Mouse (Mus musculus) kidney, adult 9 months (tissue): Measurements from ENCODE around the gene Tmem59.

ENCODE experiments used
- DNase-seq: peaks from one replicate; pipeline ENCODE4 v3.0.0; 2022

Tmem59 gene

DNA sequence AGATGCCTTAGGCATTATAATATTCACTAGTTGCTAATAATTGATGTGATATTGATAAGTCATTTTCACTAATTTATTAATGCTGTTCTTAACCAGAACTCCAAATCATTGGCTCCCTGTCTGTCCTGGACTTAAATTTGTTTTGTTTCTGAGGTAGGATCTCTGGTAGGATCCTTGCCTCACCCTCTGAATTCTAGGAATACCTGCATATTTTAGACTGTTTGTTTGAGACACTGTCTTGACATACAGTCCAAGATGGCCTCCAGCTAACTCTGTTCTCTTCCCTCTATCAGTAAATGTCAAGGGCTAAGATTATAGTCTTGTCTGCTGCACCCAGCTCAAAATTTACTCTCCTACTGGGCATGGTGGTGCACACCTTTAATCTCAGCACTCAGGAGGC, 2.5 kb downstream of the Tmem59 start:
- no peak for DNase-seq

GRCm38 (mm10) chr4:107181866-107182265, 3.7 kb downstream of the Tmem59 start:
- DNase-seq, result no peak

GRCm38 (mm10) chr4:107182796-107183195, 4.6 kb downstream of the Tmem59 start:
- DNase-seq, result no peak

- no peak for DNase-seq
Observed at GRCm38 (mm10) chr4:107183203-107183602, 5.0 kb downstream of the Tmem59 start.

DNA sequence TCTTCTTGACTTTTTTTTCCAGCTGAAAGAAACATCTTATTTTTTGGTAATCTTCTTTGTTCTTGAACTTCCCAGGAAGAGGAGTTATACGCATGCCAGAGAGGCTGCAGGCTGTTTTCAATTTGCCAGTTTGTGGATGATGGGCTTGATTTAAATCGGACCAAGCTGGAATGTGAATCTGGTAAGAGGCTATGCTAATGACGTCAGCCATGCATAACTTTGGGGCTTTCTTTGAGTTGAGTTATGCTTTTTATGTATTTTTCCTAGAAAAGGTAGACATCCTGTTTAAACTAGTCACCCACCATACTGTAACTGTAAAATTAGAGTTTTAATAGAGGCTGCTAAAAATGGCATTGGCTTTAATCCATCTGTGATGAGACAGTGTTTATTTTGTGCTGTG, 7.5 kb downstream of the Tmem59 start:
- no peak for DNase-seq

GRCm38 (mm10) chr4:107193841-107194240, 15.6 kb downstream of the Tmem59 start:
- DNase-seq, result no peak

DNA sequence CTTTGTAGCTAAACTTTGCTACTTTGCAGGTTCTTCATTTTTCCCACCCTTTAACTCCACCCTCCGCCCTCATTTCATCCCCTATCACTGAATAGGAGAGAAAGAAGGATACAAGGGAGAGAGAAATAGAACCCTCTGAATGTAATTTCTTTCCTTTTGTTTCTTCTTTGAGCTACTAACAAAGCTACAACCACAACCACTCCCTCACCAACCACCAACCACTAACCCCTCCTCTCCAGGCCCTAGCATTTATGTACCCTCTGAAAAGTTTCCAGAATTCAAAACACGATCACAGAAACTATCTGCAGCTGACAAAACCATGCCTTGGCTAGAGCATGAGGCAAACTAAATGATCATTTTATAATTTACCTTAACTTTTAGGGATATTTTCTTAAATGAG, 18.3 kb downstream of the Tmem59 start:
- no peak for DNase-seq

DNA sequence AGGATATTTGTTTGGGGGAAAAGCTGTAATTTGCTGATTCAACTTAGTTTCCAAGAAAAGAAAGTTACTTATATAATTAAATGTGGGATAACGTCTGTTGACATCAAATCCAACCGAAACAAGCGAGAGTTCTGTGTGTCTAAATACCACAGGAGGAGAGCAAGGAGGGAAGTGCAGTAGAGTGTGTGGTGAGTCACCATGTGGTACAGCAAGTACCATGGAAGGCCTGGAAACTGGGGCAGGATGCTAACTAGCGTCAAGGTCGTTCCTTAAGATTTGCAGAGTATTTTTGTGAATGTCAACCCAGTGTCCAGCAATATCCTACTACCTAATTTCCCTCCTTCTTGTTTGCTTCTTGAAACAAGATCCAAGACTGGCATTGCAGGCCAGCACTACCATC, 19.9 kb downstream of the Tmem59 start:
- no peak for DNase-seq

DNA sequence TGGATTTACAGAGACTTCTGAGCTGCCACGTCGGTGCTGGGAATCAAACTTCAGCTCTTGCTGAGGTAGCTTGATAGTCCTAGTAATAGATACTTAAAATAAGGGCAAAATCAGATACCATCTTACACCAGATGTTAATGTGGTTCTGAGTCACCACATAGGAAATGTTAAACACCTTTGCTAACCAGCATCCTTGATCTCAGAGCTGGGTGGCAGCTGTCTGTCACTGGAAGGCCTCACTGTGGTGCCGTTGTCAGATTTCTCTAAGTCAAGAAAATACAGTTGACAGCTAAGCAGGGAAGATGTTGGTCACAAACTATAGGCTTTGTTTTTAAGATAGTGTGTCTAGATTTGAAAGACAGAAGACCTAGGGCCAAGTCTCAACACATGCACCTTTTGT, 23.6 kb downstream of the Tmem59 start:
- DNase-seq, result no peak

GRCm38 (mm10) chr4:107203001-107203400, 24.8 kb downstream of the Tmem59 start:
- no peak for DNase-seq

- DNase-seq, result no peak
Observed at GRCm38 (mm10) chr4:107207016-107207415, 28.8 kb downstream of the Tmem59 start.

- DNase-seq, result no peak
Observed at GRCm38 (mm10) chr4:107208880-107209279, 30.7 kb downstream of the Tmem59 start, which contains the start of gene Ldlrad1. Gene Ldlrad1, plus strand, starts transcription at chr4:107209180.

DNA sequence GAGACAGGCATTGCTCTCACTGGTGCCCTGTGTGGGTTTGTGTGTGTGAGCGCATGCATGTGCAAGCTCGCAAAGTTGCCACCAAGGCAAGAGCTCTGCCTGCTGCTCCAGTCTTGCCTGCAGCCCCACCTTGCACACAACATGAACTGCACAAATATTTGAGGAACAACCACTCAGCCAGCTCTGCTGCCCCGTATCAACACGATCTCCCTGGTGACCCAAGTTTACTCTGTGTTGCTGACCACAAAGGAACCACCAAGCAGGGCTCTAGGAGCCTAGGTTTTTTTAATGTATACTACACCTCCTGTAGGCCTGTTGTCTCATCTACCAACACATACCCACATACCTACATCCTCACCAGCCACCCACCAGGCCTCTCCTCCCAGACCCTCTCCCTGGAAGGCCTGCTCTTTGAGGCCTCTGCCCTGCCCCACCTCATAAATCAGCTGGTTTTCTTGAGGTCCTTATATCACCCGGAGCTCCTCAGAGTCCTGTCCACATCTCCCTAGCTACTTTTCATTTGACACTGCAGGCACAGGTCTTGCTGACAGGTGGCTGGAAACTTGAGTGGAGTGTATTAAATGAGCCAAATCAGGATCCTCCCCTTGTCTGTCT, 32.4 kb downstream of the Tmem59 start:
- DNase-seq, result no peak

DNA sequence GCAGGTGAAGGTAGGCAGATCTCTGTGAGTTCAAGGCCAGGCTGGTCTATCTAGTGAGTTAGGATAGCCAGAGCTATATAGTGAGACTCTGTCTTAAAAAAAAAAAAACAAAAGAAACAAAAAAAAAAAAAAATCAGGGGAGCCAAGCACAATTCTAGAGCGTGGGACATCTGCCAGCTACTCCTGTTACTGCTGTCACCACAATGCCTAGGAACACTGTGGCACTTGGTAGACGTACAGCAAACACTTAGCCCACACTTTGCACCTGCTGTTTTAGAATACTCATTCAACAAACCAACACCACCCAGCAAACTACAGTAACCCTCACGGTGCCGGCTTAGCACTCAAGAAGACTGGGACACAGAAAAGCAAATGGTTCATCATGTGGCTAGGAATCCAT, 33.3 kb downstream of the Tmem59 start:
- DNase-seq, result no peak

- DNase-seq, result no peak
Observed at GRCm38 (mm10) chr4:107211936-107212335, 33.7 kb downstream of the Tmem59 start.

DNA sequence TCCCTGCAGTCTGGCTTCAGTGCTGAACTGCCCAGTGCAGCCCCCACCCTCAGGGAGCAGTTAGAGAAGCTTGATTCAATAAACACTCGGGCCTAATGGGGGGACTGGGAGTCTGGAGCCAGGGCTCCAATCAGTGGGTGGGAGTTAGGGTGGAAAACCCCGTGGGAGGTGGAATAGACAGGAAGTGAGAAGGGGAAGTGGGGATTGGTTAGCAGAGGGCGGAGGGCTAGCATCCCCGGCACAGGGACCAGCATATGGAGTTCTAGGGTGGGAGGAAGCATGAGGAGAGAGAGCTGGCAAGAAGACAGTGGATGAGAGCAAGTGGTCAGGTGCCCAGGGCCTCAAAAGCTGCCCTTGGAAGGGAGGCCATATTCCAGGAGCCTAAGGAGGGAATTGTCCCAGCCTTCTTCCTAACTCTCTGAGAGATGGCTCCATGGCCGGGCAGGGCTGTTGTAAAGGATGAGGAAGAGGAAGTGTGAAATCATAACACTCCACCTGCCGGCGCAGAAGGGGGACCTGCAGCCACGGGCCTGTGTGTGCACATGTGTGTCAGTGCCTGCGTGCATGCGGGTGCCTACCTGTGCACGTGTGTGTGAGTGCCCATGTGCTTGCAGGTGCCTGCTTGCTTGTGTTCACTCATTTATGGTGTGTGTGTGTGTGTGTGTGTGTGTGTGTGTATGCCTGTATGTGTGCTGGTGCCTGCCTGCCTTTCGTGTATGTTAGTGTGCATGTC, 35.2 kb downstream of the Tmem59 start:
- DNase-seq, result no peak

GRCm38 (mm10) chr4:107217574-107217973, 39.4 kb downstream of the Tmem59 start:
- DNase-seq, result no peak

GRCm38 (mm10) chr4:107221524-107221923, 43.3 kb downstream of the Tmem59 start:
- no peak for DNase-seq

- peak; percentile 7 for DNase-seq
Observed at GRCm38 (mm10) chr4:107223225-107224204, 45.3 kb downstream of the Tmem59 start.

GRCm38 (mm10) chr4:107226313-107226712, 48.1 kb downstream of the Tmem59 start:
- no peak for DNase-seq

- no peak for DNase-seq
Observed at GRCm38 (mm10) chr4:107232219-107232618, 54.0 kb downstream of the Tmem59 start.

GRCm38 (mm10) chr4:107238253-107238652, 60.1 kb downstream of the Tmem59 start:
- no peak for DNase-seq

DNA sequence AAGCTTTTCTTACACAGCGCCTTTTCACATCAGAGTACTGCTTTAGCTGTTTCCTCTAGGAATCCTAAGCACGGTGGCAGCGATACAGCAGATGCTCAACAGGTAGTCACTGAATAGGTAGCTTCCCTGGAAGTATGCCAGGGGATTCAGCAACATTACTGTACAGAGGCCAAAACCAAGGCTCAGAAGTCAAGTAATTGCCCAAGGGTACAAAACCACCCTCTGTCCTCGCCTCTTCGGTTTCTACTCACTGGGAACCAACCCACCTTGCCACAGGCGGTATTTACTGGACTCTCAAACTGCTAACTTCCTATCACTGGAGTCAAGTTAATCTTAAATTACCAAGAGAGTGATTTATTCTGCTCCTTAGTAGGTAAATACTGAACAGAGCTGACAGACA, 62.0 kb downstream of the Tmem59 start:
- DNase-seq, result no peak
